Mouse (Mus musculus) adrenal gland, postnatal 10 days (tissue): ENCODE data around the gene Set. TPM values are rescaled to one million over a fixed set of nuclear protein-coding genes. Genes with fewer than 3 reads are reported as not detected.
"Not testable (repeated sequence)": the region's sequence is repeated elsewhere in the genome, so short reads cannot be mapped to it uniquely, and the experiment has no call there.

Experiments
- DNase-seq: peaks from one replicate; pipeline ENCODE4 v3.0.0; 2021; ENCODE audit warnings: mixed read lengths
- long read RNA-seq, 2 experiments: library from polyadenylated mRNA; stranded (forward); transcript quantifications; one replicate each; pipeline ENCODE4 v2.0.0; 2021
- total RNA-seq, 2 experiments: library from RNA; stranded (reverse); gene quantifications; 2 replicates each; pipeline ENCODE4 v1.2.3; 2021

The Set gene
- total RNA-seq: 100 to 1,000 TPM; 216 to 221 TPM
- long read RNA-seq, experiment 1, transcript Set-201 (8 exons, 2,834 nt): major isoform, 366 of 508 reads
- long read RNA-seq, experiment 1, transcript Set-202 (8 exons, 2,824 nt): minor isoform, 79 of 508 reads
- long read RNA-seq, experiment 1, partial matches to known transcripts: 19 of 508 reads
- long read RNA-seq, experiment 1, other reads (novel, unspliced or antisense): 42 of 508 reads
- long read RNA-seq, experiment 2, transcript Set-201 (8 exons, 2,834 nt): major isoform, 117 of 150 reads
- long read RNA-seq, experiment 2, transcript Set-202 (8 exons, 2,824 nt): minor isoform, 22 of 150 reads
- long read RNA-seq, experiment 2, partial matches to known transcripts: 4 of 150 reads
- long read RNA-seq, experiment 2, other reads (novel, unspliced or antisense): 7 of 150 reads

GRCm38 (mm10) chr2:30057223-30057904, at the start of gene Set:
Gene Set, plus strand, starts transcription at chr2:30057378.
- DNase-seq: peak; percentile 67

DNA sequence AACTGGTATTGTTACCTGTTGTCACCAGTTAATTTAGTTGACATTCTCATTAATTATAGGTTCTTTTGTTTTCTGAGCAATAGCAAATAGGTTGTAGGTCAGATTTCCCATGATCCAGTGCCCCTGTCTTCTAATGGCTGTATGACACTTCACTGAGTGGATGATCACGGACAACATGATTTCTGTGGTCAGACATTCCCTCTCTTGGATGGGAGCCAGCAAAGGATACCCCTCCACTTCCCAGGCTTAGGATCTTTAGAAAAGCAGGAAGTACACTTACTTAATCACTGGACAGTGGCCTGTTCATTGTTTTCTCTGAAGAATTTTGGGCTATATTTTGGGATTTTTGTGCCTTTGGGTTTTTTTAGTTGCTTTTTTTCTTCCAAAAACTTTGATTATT, 48.1 kb upstream of the Set start:
- no peak for DNase-seq

GRCm38 (mm10) chr2:30010840-30011281, 46.3 kb upstream of the Set start:
- DNase-seq: peak; percentile 74

- no peak for DNase-seq
Observed at GRCm38 (mm10) chr2:30014326-30014966, 42.7 kb upstream of the Set start.

- DNase-seq: no peak
Observed at GRCm38 (mm10) chr2:30025454-30025853, 31.7 kb upstream of the Set start.

- peak; percentile 36 for DNase-seq
Observed at GRCm38 (mm10) chr2:30026997-30027396, 30.2 kb upstream of the Set start.

GRCm38 (mm10) chr2:30032244-30032846, 24.8 kb upstream of the Set start:
- DNase-seq: no peak

DNA sequence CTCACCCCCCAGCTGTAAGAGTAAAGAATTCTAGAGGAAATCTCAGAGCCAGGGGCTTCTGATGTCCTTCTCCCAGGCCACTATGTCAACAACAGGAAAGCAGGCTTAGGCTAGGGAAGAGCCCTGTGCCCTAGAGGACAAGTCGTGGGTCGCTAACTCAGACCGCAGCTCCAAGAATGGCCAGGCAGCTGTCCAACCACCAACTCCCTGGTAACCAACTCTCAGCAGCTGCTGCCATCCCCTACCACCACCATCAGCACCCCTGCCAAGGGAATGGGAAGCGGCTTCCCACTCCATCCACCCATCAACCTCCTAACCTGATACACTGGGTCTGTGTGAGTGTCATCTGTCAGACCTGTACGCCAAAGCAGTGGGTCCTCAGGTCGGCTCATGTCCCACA, 24.2 kb upstream of the Set start:
- no peak for DNase-seq

GRCm38 (mm10) chr2:30037762-30038161, 19.4 kb upstream of the Set start:
- DNase-seq: peak; percentile 51

- DNase-seq: no peak
Observed at GRCm38 (mm10) chr2:30038370-30038769, 18.8 kb upstream of the Set start.

GRCm38 (mm10) chr2:30039687-30040086, 17.5 kb upstream of the Set start:
- peak; percentile 52 for DNase-seq

- DNase-seq: peak; percentile 91
Observed at GRCm38 (mm10) chr2:30042445-30042844, 14.7 kb upstream of the Set start.

DNA sequence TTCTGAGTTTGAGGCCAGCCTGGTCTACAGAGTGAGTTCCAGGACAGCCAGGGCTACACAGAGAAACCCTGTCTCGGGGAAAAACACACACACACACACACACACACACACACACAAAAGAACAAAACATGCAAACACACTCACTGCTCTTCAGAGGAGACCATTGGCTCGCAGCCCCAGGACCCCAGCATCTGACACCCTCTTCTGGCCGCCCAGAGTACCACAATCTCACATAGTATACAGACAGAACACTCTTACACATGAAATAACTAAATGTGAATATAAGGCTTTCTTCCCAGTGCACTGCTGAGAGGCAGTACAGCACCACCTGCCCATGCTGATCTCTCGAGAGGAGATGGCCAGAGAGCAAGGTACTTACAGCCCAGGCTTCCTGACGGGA, 12.6 kb upstream of the Set start:
- DNase-seq: no peak

DNA sequence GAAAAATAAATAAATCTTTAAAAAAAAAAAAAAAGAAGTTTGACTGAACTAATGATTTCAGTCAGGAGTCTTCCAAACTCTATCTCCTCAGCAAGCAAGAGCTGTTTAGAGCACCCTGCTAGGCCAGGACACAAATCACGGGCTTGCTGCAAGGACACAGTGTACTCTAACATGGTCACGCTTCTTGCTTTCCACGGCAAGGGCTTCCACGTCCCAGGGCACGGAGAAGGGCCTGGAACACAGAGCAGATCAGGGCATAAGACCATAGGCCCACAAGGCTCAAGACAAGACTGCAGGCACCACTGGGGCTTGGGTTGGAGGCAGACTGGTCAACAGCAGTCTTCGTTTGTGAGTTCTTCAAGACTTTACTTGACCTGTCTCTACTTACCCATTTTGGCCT, 10.1 kb upstream of the Set start:
- DNase-seq: no peak

DNA sequence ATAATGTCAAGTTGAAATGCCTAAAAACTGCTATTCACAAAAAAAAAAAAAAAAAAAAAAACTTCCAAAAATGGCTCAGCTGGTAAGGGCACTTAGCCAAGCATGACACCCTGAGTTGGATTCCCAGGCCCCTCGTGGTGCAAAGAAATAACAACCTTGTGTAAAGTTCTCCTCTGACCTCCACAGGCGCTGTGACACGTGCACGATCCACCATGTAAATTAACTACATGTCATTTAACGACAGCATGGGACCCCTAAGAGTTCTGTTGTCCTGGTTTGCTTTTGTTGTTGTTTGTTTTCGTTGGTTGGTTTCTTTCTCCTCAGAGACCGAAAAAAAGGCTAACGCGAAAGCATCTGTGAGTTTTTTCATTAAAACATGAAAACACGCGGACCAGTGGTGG, 9.1 kb upstream of the Set start:
- no peak for DNase-seq

- DNase-seq: peak; percentile 99
Observed at GRCm38 (mm10) chr2:30048699-30049388, 8.3 kb upstream of the Set start, which contains the start of gene Wdr34. Gene Wdr34, minus strand, starts transcription at chr2:30048881.

- no peak for DNase-seq
Observed at GRCm38 (mm10) chr2:30049831-30050230, 7.3 kb upstream of the Set start.

GRCm38 (mm10) chr2:30051992-30052761, 5.0 kb upstream of the Set start:
- no peak for DNase-seq

- DNase-seq: not testable (repeated sequence)
Observed at GRCm38 (mm10) chr2:30055310-30055709, 1.9 kb upstream of the Set start.

GRCm38 (mm10) chr2:30056736-30057135, 442 bp upstream of the Set start:
- peak; percentile 47 for DNase-seq

DNA sequence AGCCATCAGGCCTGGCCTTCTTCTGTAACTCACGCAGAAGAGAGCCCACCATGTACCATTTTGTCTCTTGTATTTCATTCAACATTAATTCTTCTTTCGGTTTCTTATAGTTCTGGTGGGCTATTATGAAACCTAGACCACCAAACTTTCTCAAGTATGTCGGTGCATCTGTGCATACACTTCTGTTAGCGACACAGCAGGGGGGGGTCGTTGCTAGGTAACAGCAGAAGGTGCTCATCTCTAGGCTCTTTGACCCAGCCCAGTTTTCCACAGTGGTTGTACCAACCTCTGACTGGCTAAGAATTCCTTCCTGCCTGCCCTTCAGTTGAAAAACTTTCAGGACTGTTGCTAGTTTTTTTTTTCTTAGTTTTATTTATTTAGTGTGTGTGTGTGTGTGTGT, 1.2 kb downstream of the Set start:
- DNase-seq: no peak
